In genomic region chr7:135551547-135551946, GRCm38 (mm10) we compare ENCODE assay signal across 11 mouse cellular contexts. TPM values are rescaled to one million over a fixed set of nuclear protein-coding genes. Genes with fewer than 3 reads are reported as not detected.
A peak's percentile ranks its signal among the peaks of the same experiment; 100 is the strongest.
DNase-seq lines count a peak whose midpoint lies in the region; ATAC-seq and TF ChIP-seq lines count a peak whose summit lies in the region.
"Had no signal": no experiment of that assay in that cellular context is flagged by ENCODE, and none has a peak within 500 bp of the region (broad histone marks: within the 10 kb centered on the region; RNA-seq: fewer than 3 reads in every experiment).

No protein-coding gene starts in this region.

- WGBS in lung, embryonic 16.5 days: 35% methylated on average over 1 of the region's 1 CpGs
- 92% methylated on average over 1 of the region's 1 CpGs for WGBS in thymus, adult 2 months
- WGBS in hindbrain, embryonic 13.5 days: 96% methylated on average over 1 of the region's 1 CpGs

- peak overlapping the region; percentile 41 for H3K27ac ChIP-seq in lung, embryonic 16.5 days (ENCODE audit: low read length)
- no peak overlapping the region for H3K27ac ChIP-seq in thymus, adult 2 months (ENCODE audit: control insufficient read depth, insufficient read depth, low read length)
- no peak overlapping the region for H3K27ac ChIP-seq in hindbrain, embryonic 13.5 days

- no peaks in the 10 kb centered on the region for H3K9me3 ChIP-seq in lung, embryonic 16.5 days (ENCODE audit: control insufficient read depth, low read length)
- H3K9me3 ChIP-seq in hindbrain, embryonic 13.5 days: no peaks in the 10 kb centered on the region
- H3K9me3 ChIP-seq: G1E had no signal

- no peak for TF ChIP-seq CTCF in thymus, adult 2 months (IDR thresholded peaks at IDR 0.05; ENCODE audit: borderline replicate concordance, control insufficient read depth, extremely low read depth, insufficient read depth, low read length, poor library complexity)

- TF ChIP-seq POLR2A in thymus, adult 2 months (IDR thresholded peaks at IDR 0.05; ENCODE audit: control insufficient read depth, extremely low read depth, insufficient read depth, low read length, poor library complexity): no peak

- no peaks in the 10 kb centered on the region for H3K27me3 ChIP-seq in lung, embryonic 16.5 days (ENCODE audit: control insufficient read depth, insufficient read depth, low read depth, low read length)
- H3K27me3 ChIP-seq in thymus, adult 2 months (ENCODE audit: control insufficient read depth, insufficient read depth, low read length): no peaks in the 10 kb centered on the region; the same call in 1 of the 2 replicates
- H3K27me3 ChIP-seq in hindbrain, embryonic 13.5 days: peaks cover 21% of the 10 kb centered on the region

- no peaks in the 10 kb centered on the region for H3K36me3 ChIP-seq in lung, embryonic 16.5 days (ENCODE audit: control insufficient read depth, insufficient read depth, low read length)
- no peaks in the 10 kb centered on the region for H3K36me3 ChIP-seq in thymus, adult 2 months (ENCODE audit: control insufficient read depth, insufficient read depth, low read length)
- no peaks in the 10 kb centered on the region for H3K36me3 ChIP-seq in hindbrain, embryonic 13.5 days

- ATAC-seq in lung, embryonic 16.5 days (ENCODE audit: low read depth): peak; percentile 68
- ATAC-seq in hindbrain, embryonic 13.5 days (ENCODE audit: low FRiP score): no peak

- H3K4me2 ChIP-seq in lung, embryonic 16.5 days (ENCODE audit: low read depth, low read length): no peak overlapping the region
- no peak overlapping the region for H3K4me2 ChIP-seq in hindbrain, embryonic 13.5 days

- H3K4me3 ChIP-seq in lung, embryonic 16.5 days (ENCODE audit: low read length): no peak overlapping the region
- H3K4me3 ChIP-seq in thymus, adult 2 months (ENCODE audit: control insufficient read depth, insufficient read depth, low read length): no peak overlapping the region
- no peak overlapping the region for H3K4me3 ChIP-seq in hindbrain, embryonic 13.5 days

- no peak overlapping the region for H3K9ac ChIP-seq in lung, embryonic 16.5 days (ENCODE audit: low read length)
- H3K9ac ChIP-seq in hindbrain, embryonic 13.5 days: no peak overlapping the region

- DNase-seq in Muller cell, postnatal 12 days (ENCODE audit: inconsistent ontology term): peak; percentile 98
- peak; percentile 30 to 37 for DNase-seq in adrenal gland, adult 18-20 months (ENCODE audit: low spot score in 2 of 2)
- DNase-seq in heart, adult 8-10 months (ENCODE audit: low spot score): peak; percentile 11
- DNase-seq in thymus, adult 2 months: no peak
- no peak for DNase-seq in frontal cortex, postnatal 10 days (ENCODE audit: low spot score in 2 of 2)
- DNase-seq: cerebellum, postnatal 25 days; kidney, adult 9 months; right cerebral cortex, postnatal 25 days had no signal

- peaks cover 18% of the 10 kb centered on the region for H3K4me1 ChIP-seq in lung, embryonic 16.5 days (replicated peaks; ENCODE audit: control insufficient read depth, insufficient read depth, low read length)
- H3K4me1 ChIP-seq in thymus, adult 2 months (replicated peaks; ENCODE audit: control insufficient read depth, insufficient read depth, low read length): peaks cover 3% of the 10 kb centered on the region; the same call in 1 of the 2 replicates
- peaks cover 30% of the 10 kb centered on the region for H3K4me1 ChIP-seq in hindbrain, embryonic 13.5 days (replicated peaks)

RNA-seq across cellular contexts. Expression of gene Ptpre, which starts 14.3 kb away (rescaled TPM):
- total RNA-seq in adrenal gland, adult 18-20 months (2021): 1 to 10 TPM; 3.5 to 4.2 TPM
- total RNA-seq in heart, adult 8-10 months (2022): 1 to 10 TPM; 1.9 to 3.8 (median 2.5) TPM
- polyA plus RNA-seq in lung, embryonic 16.5 days (2015; fragmentation: Nextera tagmentation; extraction: Ambion mirVana): 2.5 and 2.6 TPM in 2 replicates
- polyA plus RNA-seq in thymus, adult 2 months (2012; rRNA removed): 19.7 and 19.9 TPM in 2 replicates
- 4.1 and 4.4 TPM in 2 replicates for polyA plus RNA-seq in hindbrain, embryonic 13.5 days (2015; fragmentation: Nextera tagmentation; extraction: Ambion mirVana)

RNA-seq across cellular contexts. Expression of gene Clrn3, which starts 23.1 kb away (rescaled TPM):
- not detected for total RNA-seq in adrenal gland, adult 18-20 months (2021)
- under 1 TPM in 1 of 4 experiments, not detected in 3; 0.11 TPM for total RNA-seq in heart, adult 8-10 months (2022)
- polyA plus RNA-seq in lung, embryonic 16.5 days (2015; fragmentation: Nextera tagmentation; extraction: Ambion mirVana): not detected in 2 replicates
- 0.34 and 0.58 TPM in 2 replicates for polyA plus RNA-seq in thymus, adult 2 months (2012; rRNA removed)
- 0.05 TPM in 1 of 2 replicates, not detected in the other for polyA plus RNA-seq in hindbrain, embryonic 13.5 days (2015; fragmentation: Nextera tagmentation; extraction: Ambion mirVana)
- polyA plus RNA-seq: G1E had no signal

Comparison
In these comparisons a context has a peak if more than half of its experiments do, and no peak if none do; other contexts are left out.
1. DNase-seq: peak in Muller cell, postnatal 12 days (single experiment), adrenal gland, adult 18-20 months (2 of 2) and heart, adult 8-10 months (single experiment); none in thymus, adult 2 months (single experiment) and frontal cortex, postnatal 10 days (0 of 2).